Mouse (Mus musculus): ENCODE data around the gene Spc24. TPM values are rescaled to one million over a fixed set of nuclear protein-coding genes. Genes with fewer than 3 reads are reported as not detected.

Gene Spc24
- polyA plus RNA-seq, 1 experiment = 22.6 TPM

DNA sequence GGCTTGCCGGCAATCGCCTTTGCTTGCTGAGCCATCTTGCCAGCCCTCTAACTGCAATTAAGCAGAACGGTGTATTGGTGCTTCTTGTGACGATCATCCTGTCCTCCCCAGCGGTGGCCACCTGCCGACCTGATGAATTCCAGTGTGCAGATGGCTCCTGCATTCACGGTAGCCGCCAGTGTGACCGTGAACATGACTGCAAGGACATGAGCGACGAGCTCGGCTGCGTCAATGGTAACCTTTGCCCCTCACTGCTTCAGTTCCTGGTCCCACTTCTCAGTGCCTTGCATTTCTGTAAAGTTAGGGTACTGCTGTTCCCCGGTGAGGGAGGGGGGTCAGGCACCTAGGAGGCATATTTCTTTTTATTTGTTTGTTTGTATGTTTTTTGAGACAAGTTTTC, 25.0 kb downstream of the Spc24 start:
- H3K27me3 ChIP-seq (ENCODE audit: control insufficient read depth, insufficient read depth, low read length) = no peaks in the 10 kb centered on the region
- TF ChIP-seq CTCF (IDR thresholded peaks at IDR 0.05; ENCODE audit: extremely low read depth, insufficient read length, insufficient replicate concordance, low read depth, low read length) = no peak
- TF ChIP-seq POLR2A (IDR thresholded peaks at IDR 0.05; ENCODE audit: low read depth, low read length) = no peak
- 70% methylated on average over 14 of the region's 14 CpGs for WGBS
- H3K36me3 ChIP-seq (ENCODE audit: control insufficient read depth, insufficient read depth, low read length) = peaks cover 80% of the 10 kb centered on the region
- no peak overlapping the region for H3K4me3 ChIP-seq (ENCODE audit: low read depth, low read length)
- no peak overlapping the region for H3K27ac ChIP-seq (ENCODE audit: insufficient read depth, low read depth, low read length)
- H3K4me1 ChIP-seq (ENCODE audit: control insufficient read depth, insufficient read depth, insufficient read length, low read length) = peaks cover 18% of the 10 kb centered on the region

DNA sequence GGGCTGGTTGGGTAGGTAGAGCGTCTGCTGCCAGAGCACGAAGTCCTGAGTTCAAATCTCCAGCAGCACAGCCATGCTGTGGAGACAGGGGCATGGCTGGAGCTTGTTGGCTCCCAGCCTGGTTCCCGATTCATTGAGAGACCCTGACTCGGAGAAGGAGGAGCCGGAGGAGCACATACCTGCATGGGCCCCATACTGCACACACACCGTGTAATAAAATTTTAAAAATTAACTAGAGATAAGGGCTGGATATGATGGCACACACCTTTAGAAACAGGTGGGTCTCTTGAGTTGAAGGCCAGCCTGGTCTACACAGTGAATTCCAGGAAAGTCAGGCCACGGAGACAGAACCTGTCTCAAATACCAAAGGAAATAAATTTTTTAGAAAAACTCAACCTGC, 26.1 kb downstream of the Spc24 start:
- no peak overlapping the region for H3K4me3 ChIP-seq (ENCODE audit: low read depth, low read length)

DNA sequence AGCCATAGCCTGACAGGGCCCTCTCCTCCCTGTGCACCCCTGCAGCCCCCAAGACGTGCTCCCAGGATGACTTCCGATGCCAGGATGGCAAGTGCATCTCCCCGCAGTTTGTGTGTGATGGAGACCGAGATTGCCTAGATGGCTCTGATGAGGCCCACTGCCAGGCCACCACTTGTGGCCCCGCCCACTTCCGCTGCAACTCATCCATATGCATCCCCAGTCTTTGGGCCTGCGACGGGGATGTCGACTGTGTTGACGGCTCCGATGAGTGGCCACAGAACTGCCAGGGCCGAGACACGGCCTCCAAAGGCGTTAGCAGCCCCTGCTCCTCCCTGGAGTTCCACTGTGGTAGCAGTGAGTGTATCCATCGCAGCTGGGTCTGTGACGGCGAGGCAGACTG, 26.7 kb downstream of the Spc24 start:
- 81% methylated on average over 17 of the region's 17 CpGs for WGBS
- Histone ChIP-seq H3K27me3 (ENCODE audit: control insufficient read depth, insufficient read depth, low read length) (no peaks in the 10 kb centered on the region), H3K27ac (ENCODE audit: insufficient read depth, low read depth, low read length) (no peak overlapping the region), H3K4me1 (ENCODE audit: control insufficient read depth, insufficient read depth, insufficient read length, low read length) (peaks cover 23% of the 10 kb centered on the region), H3K36me3 (ENCODE audit: control insufficient read depth, insufficient read depth, low read length) (peaks cover 63% of the 10 kb centered on the region), H3K4me3 (ENCODE audit: low read depth, low read length) (no peak overlapping the region)
- TF ChIP-seq CTCF (IDR thresholded peaks at IDR 0.05; ENCODE audit: extremely low read depth, insufficient read length, insufficient replicate concordance, low read depth, low read length) (no peak), POLR2A (IDR thresholded peaks at IDR 0.05; ENCODE audit: low read depth, low read length) (no peak)

More for the DNA sequence above, 26.1 kb downstream of the Spc24 start:
- Histone ChIP-seq H3K27me3 (ENCODE audit: control insufficient read depth, insufficient read depth, low read length) (no peaks in the 10 kb centered on the region), H3K36me3 (ENCODE audit: control insufficient read depth, insufficient read depth, low read length) (peaks cover 68% of the 10 kb centered on the region), H3K4me1 (ENCODE audit: control insufficient read depth, insufficient read depth, insufficient read length, low read length) (peaks cover 21% of the 10 kb centered on the region), H3K27ac (ENCODE audit: insufficient read depth, low read depth, low read length) (no peak overlapping the region)
- 36% methylated on average over 7 of the region's 7 CpGs for WGBS
- TF ChIP-seq CTCF (IDR thresholded peaks at IDR 0.05; ENCODE audit: extremely low read depth, insufficient read length, insufficient replicate concordance, low read depth, low read length) = no peak
- no peak for TF ChIP-seq POLR2A (IDR thresholded peaks at IDR 0.05; ENCODE audit: low read depth, low read length)

DNA sequence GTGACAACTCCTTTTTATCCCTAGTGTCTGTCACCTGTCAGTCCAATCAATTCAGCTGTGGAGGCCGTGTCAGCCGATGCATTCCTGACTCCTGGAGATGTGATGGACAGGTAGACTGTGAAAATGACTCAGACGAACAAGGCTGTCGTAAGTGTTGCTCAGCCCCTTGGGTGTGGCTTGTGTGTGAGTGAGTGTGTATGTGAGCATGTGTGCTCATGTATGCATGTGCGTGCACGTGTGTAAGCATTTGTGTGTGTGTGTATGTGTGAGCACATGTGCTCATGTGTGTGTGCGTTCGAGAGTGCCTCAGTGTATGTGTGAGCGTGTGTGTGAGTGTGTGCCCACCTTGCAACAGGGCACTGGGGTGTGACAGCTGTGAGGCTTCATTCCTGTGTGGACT, 27.8 kb downstream of the Spc24 start:
- Histone ChIP-seq H3K4me3 (ENCODE audit: low read depth, low read length) (no peak overlapping the region), H3K36me3 (ENCODE audit: control insufficient read depth, insufficient read depth, low read length) (peaks cover 52% of the 10 kb centered on the region), H3K27me3 (ENCODE audit: control insufficient read depth, insufficient read depth, low read length) (no peaks in the 10 kb centered on the region), H3K4me1 (ENCODE audit: control insufficient read depth, insufficient read depth, insufficient read length, low read length) (peaks cover 23% of the 10 kb centered on the region), H3K27ac (ENCODE audit: insufficient read depth, low read depth, low read length) (no peak overlapping the region)
- TF ChIP-seq POLR2A (IDR thresholded peaks at IDR 0.05; ENCODE audit: low read depth, low read length) = no peak
- TF ChIP-seq CTCF (IDR thresholded peaks at IDR 0.05; ENCODE audit: extremely low read depth, insufficient read length, insufficient replicate concordance, low read depth, low read length) = no peak
- 87% methylated on average over 9 of the region's 9 CpGs for WGBS

DNA sequence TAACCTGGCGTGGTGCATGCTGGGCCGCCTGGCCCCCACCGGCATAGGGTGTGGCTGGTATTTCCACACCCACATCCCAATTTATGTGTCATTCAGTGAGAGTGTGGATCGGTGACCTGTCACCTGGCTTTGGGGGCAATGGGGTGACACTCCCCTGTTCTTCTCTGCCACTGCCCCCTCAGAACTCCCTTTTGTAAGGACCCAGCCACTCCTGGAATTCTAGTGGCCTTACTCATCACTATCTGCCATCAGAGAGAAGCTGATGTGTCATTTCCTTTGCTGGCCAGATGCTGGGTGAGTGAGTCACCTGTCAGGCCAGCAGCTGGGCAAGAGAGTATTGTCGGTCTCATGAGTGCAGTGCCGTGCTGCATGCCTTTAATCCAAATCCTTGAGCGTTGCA, 30.8 kb downstream of the Spc24 start:
- Histone ChIP-seq H3K27ac (ENCODE audit: insufficient read depth, low read depth, low read length) (peak overlapping the region; percentile 52), H3K36me3 (ENCODE audit: control insufficient read depth, insufficient read depth, low read length) (peaks cover 27% of the 10 kb centered on the region), H3K4me1 (ENCODE audit: control insufficient read depth, insufficient read depth, insufficient read length, low read length) (peaks cover 30% of the 10 kb centered on the region), H3K27me3 (ENCODE audit: control insufficient read depth, insufficient read depth, low read length) (no peaks in the 10 kb centered on the region), H3K4me3 (ENCODE audit: low read depth, low read length) (no peak overlapping the region)
- 34% methylated on average over 7 of the region's 7 CpGs for WGBS
- TF ChIP-seq CTCF (IDR thresholded peaks at IDR 0.05; ENCODE audit: extremely low read depth, insufficient read length, insufficient replicate concordance, low read depth, low read length) = no peak
- no peak for TF ChIP-seq POLR2A (IDR thresholded peaks at IDR 0.05; ENCODE audit: low read depth, low read length)

DNA sequence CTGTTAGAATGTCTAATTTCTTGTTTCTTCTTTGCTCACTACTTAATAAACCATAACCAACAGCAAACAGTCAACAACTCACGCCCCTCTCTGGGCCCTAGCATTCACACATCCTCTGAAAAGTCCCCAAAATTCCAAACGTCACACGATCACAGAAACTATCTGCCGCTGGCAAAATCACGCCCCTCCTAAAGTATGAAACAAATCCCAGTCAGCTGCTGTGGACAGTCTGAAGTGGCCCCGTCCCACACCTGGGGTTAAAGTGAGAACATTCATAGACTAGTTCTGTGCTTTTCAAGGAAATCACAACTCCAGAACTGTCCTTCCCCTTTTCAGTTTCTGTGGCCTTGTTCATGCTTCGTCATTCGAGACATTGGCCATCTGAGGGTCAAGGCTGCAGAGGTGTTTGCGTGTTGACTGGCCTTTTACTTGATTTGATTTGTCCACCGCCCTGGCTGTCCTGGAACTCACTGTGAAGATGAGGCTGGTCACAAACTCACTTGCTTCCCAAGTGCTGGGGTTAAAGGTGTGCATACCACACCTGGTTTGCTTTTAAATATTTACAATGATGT, 31.8 kb downstream of the Spc24 start:
- no peaks in the 10 kb centered on the region for H3K27me3 ChIP-seq (ENCODE audit: control insufficient read depth, insufficient read depth, low read length)
- 78% methylated on average over 10 of the region's 10 CpGs for WGBS
- H3K4me1 ChIP-seq (ENCODE audit: control insufficient read depth, insufficient read depth, insufficient read length, low read length) = peaks cover 24% of the 10 kb centered on the region
- H3K36me3 ChIP-seq (ENCODE audit: control insufficient read depth, insufficient read depth, low read length) = peaks cover 18% of the 10 kb centered on the region
- no peak for TF ChIP-seq POLR2A (IDR thresholded peaks at IDR 0.05; ENCODE audit: low read depth, low read length)
- no peak for TF ChIP-seq CTCF (IDR thresholded peaks at IDR 0.05; ENCODE audit: extremely low read depth, insufficient read length, insufficient replicate concordance, low read depth, low read length)
- H3K27ac ChIP-seq (ENCODE audit: insufficient read depth, low read depth, low read length) = peak overlapping the region; percentile 52; the same call in 1 of the 2 replicates
- no peak overlapping the region for H3K4me3 ChIP-seq (ENCODE audit: low read depth, low read length)

DNA sequence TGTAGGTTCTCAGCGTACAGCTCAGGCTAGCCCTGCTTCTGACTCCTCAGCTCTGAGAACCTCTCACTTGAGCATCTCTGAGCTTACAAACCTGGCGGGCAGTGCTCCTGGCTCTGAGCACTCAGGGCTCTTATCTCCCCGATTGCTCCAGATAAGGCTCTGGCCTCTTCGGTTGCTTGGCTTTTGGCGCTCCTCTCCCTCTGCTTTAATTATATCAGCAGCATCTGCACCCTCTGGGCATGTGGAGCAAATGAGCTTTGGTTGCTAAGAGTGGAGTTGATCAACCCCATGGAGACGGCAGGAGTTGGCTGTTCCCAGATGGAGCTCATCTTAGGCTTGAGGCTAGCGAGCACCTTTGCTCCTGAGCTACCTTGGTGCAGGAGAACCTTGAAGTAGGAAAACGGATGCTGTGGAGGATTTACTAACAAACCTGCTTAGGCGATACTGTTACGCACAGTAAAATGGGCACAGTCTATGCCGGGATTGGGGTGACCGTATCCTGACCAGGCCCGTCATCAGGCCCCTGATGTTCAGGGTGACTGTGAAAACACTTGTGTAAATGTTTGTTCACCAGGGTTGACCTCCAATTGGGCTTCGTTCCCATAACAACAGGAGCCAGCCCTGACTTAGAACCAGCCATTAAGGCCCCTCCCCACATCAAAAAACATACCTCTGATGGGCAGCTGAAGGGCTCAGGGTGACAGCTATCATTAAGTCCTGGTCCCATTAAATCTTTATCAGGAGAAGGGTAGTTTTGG, 33.7 kb downstream of the Spc24 start:
- 0 out of 2 replicates have a peak, but pooled peaks cover 2% of the 10 kb centered on the region for H3K36me3 ChIP-seq (ENCODE audit: control insufficient read depth, insufficient read depth, low read length)
- peaks cover 24% of the 10 kb centered on the region for H3K4me1 ChIP-seq (ENCODE audit: control insufficient read depth, insufficient read depth, insufficient read length, low read length)
- H3K27ac ChIP-seq (ENCODE audit: insufficient read depth, low read depth, low read length) = no peak overlapping the region; the same call in 1 of the 2 replicates
- TF ChIP-seq CTCF (IDR thresholded peaks at IDR 0.05; ENCODE audit: extremely low read depth, insufficient read length, insufficient replicate concordance, low read depth, low read length) = no peak
- no peak for TF ChIP-seq POLR2A (IDR thresholded peaks at IDR 0.05; ENCODE audit: low read depth, low read length)
- peak overlapping the region; percentile 34 for H3K4me3 ChIP-seq (ENCODE audit: low read depth, low read length)
- 42% methylated on average over 14 of the region's 14 CpGs for WGBS
- no peaks in the 10 kb centered on the region for H3K27me3 ChIP-seq (ENCODE audit: control insufficient read depth, insufficient read depth, low read length)
